Mouse (Mus musculus): ENCODE measurements at regions not wholly inside any gene's neighbourhood (a gene's known extent, or its start where the extent isn't known, plus 50 kb on each side); places are given as distances from the start of the nearest gene placed in this dataset.

DNA sequence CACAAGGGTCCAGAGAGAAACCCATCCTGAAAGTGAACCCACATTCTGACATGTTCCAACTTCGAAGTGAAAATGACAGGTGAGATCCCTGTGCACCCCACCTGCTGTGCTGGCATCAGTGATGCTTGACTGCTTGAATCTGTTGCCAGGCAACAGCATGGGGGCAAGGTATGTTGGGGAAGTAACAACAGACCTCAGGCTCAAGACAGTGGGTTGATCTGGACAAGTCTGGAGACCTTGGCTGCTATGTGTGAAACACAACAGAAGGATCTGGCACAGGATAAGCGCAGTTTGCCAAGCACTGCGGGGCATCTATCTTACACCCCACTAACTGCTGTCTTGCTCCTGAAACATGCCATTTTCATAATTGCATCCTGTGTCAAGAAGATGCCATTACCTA is 54.3 kb upstream of the Kcnj15 start:
- TF ChIP-seq CTCF (IDR thresholded peaks at IDR 0.05; ENCODE audit: extremely low read depth, insufficient read length, insufficient replicate concordance, low read depth, low read length) (no peak), POLR2A (IDR thresholded peaks at IDR 0.05; ENCODE audit: low read depth, low read length) (no peak)
